Mouse (Mus musculus): ENCODE measurements around the gene Ankrd9. TPM values are rescaled to one million over a fixed set of nuclear protein-coding genes. Genes with fewer than 3 reads are reported as not detected.

Gene Ankrd9
- 7.1 and 10.2 TPM in 2 replicates for polyA plus RNA-seq (2014; fragmentation: Nextera tagmentation; extraction: Ambion mirVana)

DNA sequence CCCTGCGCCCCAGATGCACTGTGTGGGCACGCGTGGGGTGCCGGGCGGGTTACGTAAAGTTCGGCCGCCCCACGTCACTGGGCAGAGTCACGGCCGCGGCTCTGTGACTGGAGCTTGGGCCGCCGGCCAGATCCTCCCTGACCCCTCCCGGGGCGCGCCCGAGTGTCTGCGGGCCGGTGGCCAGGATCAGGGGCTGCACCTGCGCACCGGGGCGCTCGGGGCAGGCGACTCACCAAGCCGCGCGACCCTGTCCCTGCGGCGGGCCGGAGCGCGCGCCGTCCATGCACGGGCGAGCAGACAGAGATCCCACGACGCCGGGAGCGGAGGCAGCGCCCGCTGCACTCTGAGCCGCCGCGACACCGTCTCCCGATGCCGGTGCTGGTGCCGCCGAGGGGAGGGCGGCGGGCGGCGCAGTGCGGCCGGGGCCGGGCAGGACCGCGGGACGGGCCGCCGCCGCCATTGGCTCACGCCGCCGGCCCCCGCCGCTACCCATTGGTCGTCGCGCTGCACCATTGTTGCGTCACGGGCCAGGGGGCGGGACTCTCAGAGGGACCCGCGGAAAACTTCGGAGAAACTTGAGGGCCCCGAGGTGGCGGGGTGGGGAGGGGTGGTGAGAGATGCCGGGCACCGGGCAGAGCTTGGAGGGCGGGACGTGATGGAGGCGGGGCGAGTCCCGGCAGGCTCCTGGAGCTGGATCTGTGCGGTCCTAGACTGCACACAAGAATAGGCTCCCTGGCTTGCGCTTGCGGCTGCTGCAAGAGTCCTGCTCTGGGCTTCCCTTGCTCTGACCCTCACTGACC, at the start of gene Ankrd9:
TSS of gene Ankrd9 (minus strand) at position 434 of the 800 bp plus-strand sequence.
- H3K4me3 ChIP-seq (replicated peaks; ENCODE audit: low read length): peak within 1 kb of the TSS; percentile 92
- H3K4me1 ChIP-seq (replicated peaks; ENCODE audit: control insufficient read depth, insufficient read depth, low read length): peaks cover 10% of the 10 kb centered on the region

DNA sequence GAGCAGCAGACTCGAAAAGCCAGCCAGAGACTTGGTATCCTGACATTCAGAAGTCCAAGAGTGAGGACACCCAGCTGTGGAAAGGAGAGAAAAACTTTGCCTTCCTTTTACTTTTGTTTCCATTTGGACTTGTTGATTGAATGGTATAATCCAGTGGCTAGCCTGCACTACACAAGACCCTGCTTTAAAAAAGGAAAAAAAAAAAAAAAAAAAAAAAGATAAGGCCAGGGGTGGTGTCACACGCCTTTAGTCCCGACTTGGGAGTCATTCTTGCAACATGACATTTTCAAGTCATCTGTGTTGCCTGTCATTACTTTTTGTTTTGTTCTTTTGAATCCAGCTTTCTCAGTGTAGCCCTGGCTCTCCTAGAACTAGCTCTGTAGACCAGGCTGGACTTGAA, 42.7 kb upstream of the Ankrd9 start:
- 69% methylated on average over 3 of the region's 3 CpGs for WGBS
- no peaks in the 10 kb centered on the region for H3K36me3 ChIP-seq (replicated peaks; ENCODE audit: control insufficient read depth, insufficient read depth)
- no peaks in the 10 kb centered on the region for H3K9me3 ChIP-seq (ENCODE audit: control insufficient read depth, low read length)
- no peak overlapping the region for H3K27ac ChIP-seq
- no peak overlapping the region for H3K9ac ChIP-seq
- no peak overlapping the region for H3K4me2 ChIP-seq (replicated peaks)
- no peak overlapping the region for H3K4me3 ChIP-seq (replicated peaks; ENCODE audit: low read length)
- ATAC-seq (ENCODE audit: low FRiP score) (no peak), DNase-seq (ENCODE audit: low spot score) (no peak)
- H3K27me3 ChIP-seq (ENCODE audit: control insufficient read depth, insufficient read depth, low read length): no peaks in the 10 kb centered on the region
- H3K4me1 ChIP-seq (replicated peaks; ENCODE audit: control insufficient read depth, insufficient read depth, low read length): no peaks in the 10 kb centered on the region

More for the DNA sequence above, at the start of gene Ankrd9:
- ATAC-seq (ENCODE audit: low FRiP score) (peak; percentile 96), DNase-seq (ENCODE audit: low spot score) (peak; percentile 88)
- WGBS: under 1% methylated on average over 87 of the region's 90 CpGs
- H3K4me2 ChIP-seq (replicated peaks): peak within 1 kb of the TSS; percentile 94
- peak within 1 kb of the TSS; percentile 69 for H3K27ac ChIP-seq
- H3K27me3 ChIP-seq (ENCODE audit: control insufficient read depth, insufficient read depth, low read length): no peaks in the 10 kb centered on the region
- no peaks in the 10 kb centered on the region for H3K9me3 ChIP-seq (ENCODE audit: control insufficient read depth, low read length)
- H3K36me3 ChIP-seq (replicated peaks; ENCODE audit: control insufficient read depth, insufficient read depth): peaks cover 5% of the 10 kb centered on the region; the same call in 1 of the 2 replicates
- peak within 1 kb of the TSS; percentile 85 for H3K9ac ChIP-seq

DNA sequence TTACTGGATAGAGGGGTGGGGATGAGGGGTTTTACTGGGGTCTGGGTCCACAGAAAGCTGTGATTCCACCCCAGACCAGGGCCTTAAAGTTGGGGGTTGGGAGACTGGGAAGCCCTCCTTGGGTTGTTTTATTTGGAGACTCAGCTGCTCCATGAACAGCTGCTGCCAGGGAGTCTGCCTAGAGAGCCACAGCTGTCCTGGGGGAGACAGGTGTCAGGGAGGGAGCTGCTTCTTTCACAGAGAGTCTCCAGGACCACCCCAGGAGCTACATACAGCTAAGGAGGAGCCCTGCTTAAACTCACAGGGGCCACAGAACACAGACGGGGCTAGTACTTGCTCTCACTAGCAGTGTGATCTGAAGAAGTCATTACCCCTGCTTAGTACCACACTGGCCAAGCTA, 42.3 kb upstream of the Ankrd9 start:
- 29% methylated on average over 1 of the region's 1 CpGs for WGBS
- Histone ChIP-seq H3K27me3 (ENCODE audit: control insufficient read depth, insufficient read depth, low read length) (no peaks in the 10 kb centered on the region), H3K4me3 (replicated peaks; ENCODE audit: low read length) (no peak overlapping the region), H3K4me1 (replicated peaks; ENCODE audit: control insufficient read depth, insufficient read depth, low read length) (no peaks in the 10 kb centered on the region), H3K27ac (no peak overlapping the region), H3K9me3 (ENCODE audit: control insufficient read depth, low read length) (no peaks in the 10 kb centered on the region), H3K36me3 (replicated peaks; ENCODE audit: control insufficient read depth, insufficient read depth) (no peaks in the 10 kb centered on the region), H3K4me2 (replicated peaks) (no peak overlapping the region), H3K9ac (no peak overlapping the region)
- ATAC-seq (ENCODE audit: low FRiP score): no peak
- no peak for DNase-seq (ENCODE audit: low spot score)

DNA sequence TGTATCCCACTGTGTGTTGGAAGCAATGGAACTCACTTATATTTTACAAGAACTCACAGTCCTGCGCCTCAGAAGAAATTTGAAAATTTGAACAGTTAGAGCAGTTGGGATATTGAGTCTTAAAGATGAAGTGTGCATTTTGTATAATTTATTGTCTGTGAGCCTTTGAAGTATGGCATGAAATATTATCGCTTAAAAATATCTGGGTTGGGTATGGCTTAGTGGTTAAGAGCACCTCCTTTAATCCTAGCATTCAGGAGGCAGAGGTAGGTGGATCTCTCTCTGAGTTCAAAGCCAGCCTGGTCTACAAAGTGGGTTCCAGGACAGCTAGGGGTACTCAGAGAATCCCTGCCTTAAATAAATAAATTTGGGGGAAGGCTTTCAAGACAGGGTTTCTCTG, 40.2 kb upstream of the Ankrd9 start:
- no peaks in the 10 kb centered on the region for H3K36me3 ChIP-seq (replicated peaks; ENCODE audit: control insufficient read depth, insufficient read depth)
- WGBS: 90% methylated on average over 2 of the region's 2 CpGs
- DNase-seq (ENCODE audit: low spot score) (no peak), ATAC-seq (ENCODE audit: low FRiP score) (no peak)
- no peak overlapping the region for H3K4me3 ChIP-seq (replicated peaks; ENCODE audit: low read length)
- no peaks in the 10 kb centered on the region for H3K4me1 ChIP-seq (replicated peaks; ENCODE audit: control insufficient read depth, insufficient read depth, low read length)
- H3K27ac ChIP-seq: no peak overlapping the region
- no peaks in the 10 kb centered on the region for H3K9me3 ChIP-seq (ENCODE audit: control insufficient read depth, low read length)
- H3K9ac ChIP-seq: no peak overlapping the region
- no peaks in the 10 kb centered on the region for H3K27me3 ChIP-seq (ENCODE audit: control insufficient read depth, insufficient read depth, low read length)
- H3K4me2 ChIP-seq (replicated peaks): no peak overlapping the region

DNA sequence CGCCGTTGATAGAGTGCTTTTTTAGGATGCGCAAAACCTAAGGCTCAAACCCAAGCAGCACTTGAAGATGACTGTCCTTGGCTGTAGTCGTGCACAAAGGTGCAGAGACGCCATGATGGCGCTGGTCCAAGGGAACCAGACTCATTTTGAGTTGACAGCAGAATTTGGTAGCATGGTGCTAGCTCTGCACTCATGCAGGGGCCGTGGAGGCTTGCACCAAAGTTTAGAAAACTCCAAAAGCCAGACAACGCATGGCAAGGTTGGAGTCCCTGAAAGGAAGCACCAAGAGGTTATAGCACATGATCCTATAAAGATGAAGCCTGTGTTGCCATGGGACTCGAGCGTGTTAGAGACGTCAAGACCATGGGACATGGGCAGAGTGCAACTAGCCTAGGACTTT, 39.2 kb upstream of the Ankrd9 start:
- DNase-seq (ENCODE audit: low spot score) (no peak), ATAC-seq (ENCODE audit: low FRiP score) (no peak)
- Histone ChIP-seq H3K27me3 (ENCODE audit: control insufficient read depth, insufficient read depth, low read length) (no peaks in the 10 kb centered on the region), H3K4me3 (replicated peaks; ENCODE audit: low read length) (no peak overlapping the region), H3K27ac (no peak overlapping the region), H3K4me2 (replicated peaks) (no peak overlapping the region), H3K4me1 (replicated peaks; ENCODE audit: control insufficient read depth, insufficient read depth, low read length) (no peaks in the 10 kb centered on the region), H3K9me3 (ENCODE audit: control insufficient read depth, low read length) (no peaks in the 10 kb centered on the region), H3K36me3 (replicated peaks; ENCODE audit: control insufficient read depth, insufficient read depth) (no peaks in the 10 kb centered on the region), H3K9ac (no peak overlapping the region)
- WGBS: 94% methylated on average over 11 of the region's 11 CpGs

DNA sequence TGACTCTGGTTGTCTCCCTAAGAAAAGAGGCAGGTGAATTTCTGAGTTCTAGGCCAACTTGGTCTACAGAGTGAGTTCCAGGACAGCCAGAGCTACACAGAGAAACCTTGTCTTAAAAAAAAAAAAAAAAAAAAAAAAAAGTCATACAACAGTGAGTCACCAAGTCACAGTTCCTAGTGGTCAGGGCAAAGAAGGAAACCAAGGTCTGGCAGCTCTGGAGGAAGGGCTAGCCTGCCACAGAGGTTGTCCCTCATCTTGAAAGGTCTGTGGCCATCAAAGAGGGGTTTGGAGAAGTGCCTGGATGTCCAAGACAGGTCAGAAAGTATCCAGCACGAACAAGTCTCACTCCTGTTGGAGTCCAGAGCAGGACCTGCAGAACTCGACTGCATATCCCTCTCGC, 38.0 kb upstream of the Ankrd9 start:
- 87% methylated on average over 3 of the region's 3 CpGs for WGBS
- H3K4me2 ChIP-seq (replicated peaks): no peak overlapping the region
- H3K4me1 ChIP-seq (replicated peaks; ENCODE audit: control insufficient read depth, insufficient read depth, low read length): no peaks in the 10 kb centered on the region
- H3K36me3 ChIP-seq (replicated peaks; ENCODE audit: control insufficient read depth, insufficient read depth): no peaks in the 10 kb centered on the region
- no peaks in the 10 kb centered on the region for H3K9me3 ChIP-seq (ENCODE audit: control insufficient read depth, low read length)
- H3K27ac ChIP-seq: no peak overlapping the region
- no peak overlapping the region for H3K4me3 ChIP-seq (replicated peaks; ENCODE audit: low read length)
- no peak overlapping the region for H3K9ac ChIP-seq
- H3K27me3 ChIP-seq (ENCODE audit: control insufficient read depth, insufficient read depth, low read length): no peaks in the 10 kb centered on the region
- no peak for DNase-seq (ENCODE audit: low spot score)
- no peak for ATAC-seq (ENCODE audit: low FRiP score)

DNA sequence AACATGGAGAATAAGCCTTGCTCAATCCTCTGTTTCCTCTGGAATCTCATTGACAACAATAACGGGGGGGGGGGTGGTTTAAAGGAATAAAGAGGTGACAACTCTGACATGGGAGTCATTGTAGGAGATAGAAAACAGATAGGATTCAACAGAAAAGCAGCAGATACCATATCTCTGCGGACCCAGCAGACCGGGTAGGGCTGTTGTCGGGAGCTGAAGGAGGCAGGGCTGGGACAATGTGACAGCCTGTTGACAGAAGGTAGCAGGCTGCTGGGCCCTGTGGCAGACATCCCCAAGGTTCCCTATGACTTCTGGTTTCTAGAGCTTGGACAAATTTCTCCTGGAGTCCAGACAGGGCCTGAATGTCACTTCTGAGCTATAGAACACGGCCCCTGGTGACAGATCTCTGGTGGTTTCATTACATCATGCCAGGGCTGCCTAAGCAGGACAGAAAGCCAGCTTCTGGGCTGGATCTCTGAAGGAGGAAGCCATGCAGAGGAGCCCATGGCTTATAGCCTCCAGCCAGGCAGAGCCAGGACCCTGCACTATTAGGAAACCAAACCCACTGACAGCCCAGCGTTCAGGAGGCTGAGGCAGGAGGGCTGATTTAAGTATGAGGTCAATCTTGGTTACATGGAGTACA, 30.9 kb upstream of the Ankrd9 start:
- Histone ChIP-seq H3K4me1 (replicated peaks; ENCODE audit: control insufficient read depth, insufficient read depth, low read length) (no peaks in the 10 kb centered on the region), H3K4me3 (replicated peaks; ENCODE audit: low read length) (no peak overlapping the region), H3K4me2 (replicated peaks) (no peak overlapping the region), H3K36me3 (replicated peaks; ENCODE audit: control insufficient read depth, insufficient read depth) (no peaks in the 10 kb centered on the region), H3K9me3 (ENCODE audit: control insufficient read depth, low read length) (no peaks in the 10 kb centered on the region), H3K9ac (no peak overlapping the region), H3K27me3 (ENCODE audit: control insufficient read depth, insufficient read depth, low read length) (no peaks in the 10 kb centered on the region), H3K27ac (no peak overlapping the region)
- WGBS: 78% methylated on average over 6 of the region's 6 CpGs
- DNase-seq (ENCODE audit: low spot score): no peak
- ATAC-seq (ENCODE audit: low FRiP score): no peak

DNA sequence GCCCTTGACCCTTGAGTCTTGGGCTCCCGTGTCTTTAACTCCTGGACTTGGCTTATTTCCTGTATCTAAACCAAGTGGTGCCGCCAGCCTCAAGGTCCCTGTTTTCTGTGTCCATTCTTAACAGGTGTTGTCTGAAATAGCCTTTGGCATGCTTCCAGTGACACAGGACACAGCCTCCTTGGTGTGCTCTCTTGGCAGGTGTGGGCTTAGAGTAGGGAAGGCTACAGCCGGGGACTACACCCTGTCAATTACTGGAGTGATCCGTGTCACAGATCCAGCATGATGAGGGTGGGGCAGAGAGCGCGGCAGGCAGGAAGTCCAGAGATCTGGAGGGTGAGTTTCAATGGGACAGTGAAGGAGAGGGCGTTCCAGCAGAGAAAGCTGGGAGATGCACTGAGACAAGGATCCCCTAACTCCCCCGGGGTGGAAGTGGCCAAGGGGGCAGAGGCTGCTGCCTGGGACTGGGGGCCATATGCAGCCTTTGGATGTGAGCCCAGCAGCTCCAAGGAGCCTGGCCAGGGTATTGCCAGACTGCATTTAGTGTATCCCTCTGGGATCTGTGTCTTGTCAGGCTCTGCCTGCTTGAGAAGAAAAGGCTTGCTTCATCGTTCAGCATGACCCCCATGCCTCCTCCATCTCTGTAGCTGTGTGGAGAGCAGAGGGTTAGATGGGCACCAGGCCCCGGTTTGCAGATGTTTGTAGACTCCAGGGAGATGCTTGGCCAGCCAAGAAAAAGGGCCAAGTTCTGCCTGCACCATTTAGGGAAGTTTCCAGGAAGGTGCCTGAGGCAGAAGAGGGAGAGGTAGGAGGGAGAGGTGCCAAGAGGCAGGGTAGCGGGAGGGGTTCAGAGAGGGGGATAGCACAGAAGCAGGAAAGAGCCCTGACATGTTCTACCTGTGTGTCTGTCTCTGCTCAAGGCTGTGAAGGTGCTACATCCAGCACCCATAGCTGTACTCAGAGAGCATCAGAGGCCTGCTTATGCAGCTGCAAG, 30.0 kb upstream of the Ankrd9 start:
- Histone ChIP-seq H3K9me3 (ENCODE audit: control insufficient read depth, low read length) (no peaks in the 10 kb centered on the region), H3K9ac (no peak overlapping the region), H3K4me1 (replicated peaks; ENCODE audit: control insufficient read depth, insufficient read depth, low read length) (no peaks in the 10 kb centered on the region), H3K4me3 (replicated peaks; ENCODE audit: low read length) (no peak overlapping the region), H3K27me3 (ENCODE audit: control insufficient read depth, insufficient read depth, low read length) (no peaks in the 10 kb centered on the region), H3K27ac (no peak overlapping the region), H3K4me2 (replicated peaks) (no peak overlapping the region), H3K36me3 (replicated peaks; ENCODE audit: control insufficient read depth, insufficient read depth) (no peaks in the 10 kb centered on the region)
- ATAC-seq (ENCODE audit: low FRiP score) (peak; percentile 31; the same call in 1 of the 2 replicates), DNase-seq (ENCODE audit: low spot score) (no peak)
- 62% methylated on average over 11 of the region's 11 CpGs for WGBS
